In genomic region chr10:39490349-39491121, GRCm38 (mm10) we compare ENCODE assay signal across 12 mouse cellular contexts.
A peak's percentile ranks its signal among the peaks of the same experiment; 100 is the strongest.
DNase-seq lines count a peak whose midpoint lies in the region; ATAC-seq lines count a peak whose summit lies in the region.
"Had no signal": no experiment of that assay in that cellular context is flagged by ENCODE, and none has a peak within 500 bp of the region (broad histone marks: within the 10 kb centered on the region; RNA-seq: fewer than 3 reads in every experiment).

No protein-coding gene starts in this region.

- H3K4me2 ChIP-seq in kidney, embryonic 14.5 days (replicated peaks; ENCODE audit: low read depth, low read length): no peak overlapping the region
- H3K4me2 ChIP-seq: liver, embryonic 15.5 days had no signal

- no peak overlapping the region for H3K27ac ChIP-seq in kidney, embryonic 14.5 days (ENCODE audit: low read depth, low read length)
- H3K27ac ChIP-seq: liver, embryonic 15.5 days; midbrain, embryonic 10.5 days had no signal

- peaks cover 15% of the 10 kb centered on the region; the same call in 1 of the 2 replicates for H3K4me1 ChIP-seq in kidney, embryonic 14.5 days (ENCODE audit: control insufficient read depth, insufficient read depth, low read length)

- WGBS in kidney, embryonic 14.5 days: 58% methylated on average over 9 of the region's 9 CpGs

- H3K27me3 ChIP-seq in kidney, embryonic 14.5 days (ENCODE audit: control insufficient read depth, insufficient read depth, low read length): no peaks in the 10 kb centered on the region
- H3K27me3 ChIP-seq: liver, embryonic 15.5 days had no signal

- H3K9ac ChIP-seq in kidney, embryonic 14.5 days (ENCODE audit: low read depth, low read length): no peak overlapping the region
- H3K9ac ChIP-seq: liver, embryonic 15.5 days had no signal

- no peak overlapping the region for H3K4me3 ChIP-seq in kidney, embryonic 14.5 days (ENCODE audit: low read length)
- H3K4me3 ChIP-seq: liver, embryonic 15.5 days; midbrain, embryonic 10.5 days had no signal

- peak; percentile 10; the same call in 1 of the 2 replicates for ATAC-seq in kidney, embryonic 14.5 days (ENCODE audit: low FRiP score, low TSS enrichment)
- peak; percentile 47; the same call in 1 of the 2 replicates for ATAC-seq in megakaryocyte progenitor cell, adult 5-6 weeks (replicated peaks; ENCODE audit: poor library complexity)

- DNase-seq in kidney, postnatal 4 days: no peak
- peak; percentile 59 for DNase-seq in NIH3T3 (ENCODE audit: low read depth)
- peak; percentile 19 for DNase-seq in embryo, embryonic 9.5 days (ENCODE audit: extremely low spot score)
- DNase-seq in testis, postnatal 10 days (ENCODE audit: low spot score): no peak
- no peak for DNase-seq in cerebellum, adult 9-10 months
- no peak for DNase-seq in layer of hippocampus, postnatal 36 days
- DNase-seq: adrenal gland, postnatal 10 days; heart, adult 18-20 months had no signal

- H3K36me3 ChIP-seq in kidney, embryonic 14.5 days (ENCODE audit: control insufficient read depth, insufficient read depth, low read length): no peaks in the 10 kb centered on the region
- H3K36me3 ChIP-seq: liver, embryonic 15.5 days had no signal

- no peaks in the 10 kb centered on the region for H3K9me3 ChIP-seq in kidney, embryonic 14.5 days (ENCODE audit: control insufficient read depth, low read length)
- H3K9me3 ChIP-seq: liver, embryonic 15.5 days; midbrain, embryonic 10.5 days had no signal

Comparison
In these comparisons a context has a peak if more than half of its experiments do, and no peak if none do; other contexts are left out.
1. DNase-seq: peak in NIH3T3 (single experiment) and embryo, embryonic 9.5 days (single experiment); none in kidney, postnatal 4 days (0 of 2), testis, postnatal 10 days (single experiment), cerebellum, adult 9-10 months (single experiment) and layer of hippocampus, postnatal 36 days (0 of 2).